Mouse (Mus musculus): ENCODE measurements around the gene Asic2. TPM values are rescaled to one million over a fixed set of nuclear protein-coding genes. Genes with fewer than 3 reads are reported as not detected.

The Asic2 gene
- polyA plus RNA-seq, 1 experiment: 1.0 TPM

GRCm38 (mm10) chr11:81497652-81498391, 470.4 kb downstream of the Asic2 start:
- 67% methylated on average over 9 of the region's 9 CpGs for WGBS
- no peak for DNase-seq (ENCODE audit: low read depth, low spot score)

- 44% methylated on average over 1 of the region's 1 CpGs for WGBS
- no peak for DNase-seq (ENCODE audit: low read depth, low spot score)
These were observed 471.8 kb downstream of the Asic2 start for GRCm38 (mm10) chr11:81496446-81496845.

- WGBS: 66% methylated on average over 5 of the region's 5 CpGs
These were observed 475.9 kb downstream of the Asic2 start for GRCm38 (mm10) chr11:81492351-81492750.

GRCm38 (mm10) chr11:81489144-81489735, 479.0 kb downstream of the Asic2 start:
- DNase-seq (ENCODE audit: low read depth, low spot score): no peak
- 59% methylated on average over 1 of the region's 1 CpGs for WGBS

More at GRCm38 (mm10) chr11:81492351-81492750, 475.9 kb downstream of the Asic2 start:
- no peak for DNase-seq (ENCODE audit: low read depth, low spot score)

GRCm38 (mm10) chr11:81488681-81489080, 479.6 kb downstream of the Asic2 start:
- WGBS: 85% methylated on average over 5 of the region's 5 CpGs
- no peak for DNase-seq (ENCODE audit: low read depth, low spot score)

GRCm38 (mm10) chr11:81486265-81486940, 481.9 kb downstream of the Asic2 start:
- WGBS: 18% methylated on average over 6 of the region's 6 CpGs
- no peak for DNase-seq (ENCODE audit: low read depth, low spot score)

GRCm38 (mm10) chr11:81481198-81481597, 487.1 kb downstream of the Asic2 start:
- WGBS: 44% methylated on average over 3 of the region's 3 CpGs
- no peak for DNase-seq (ENCODE audit: low read depth, low spot score)

GRCm38 (mm10) chr11:81476231-81476630, 492.0 kb downstream of the Asic2 start:
- DNase-seq (ENCODE audit: low read depth, low spot score): no peak

GRCm38 (mm10) chr11:81474121-81474520, 494.1 kb downstream of the Asic2 start:
- WGBS: 79% methylated on average over 2 of the region's 2 CpGs
- no peak for DNase-seq (ENCODE audit: low read depth, low spot score)

GRCm38 (mm10) chr11:81462199-81462598, 506.1 kb downstream of the Asic2 start:
- no peak for DNase-seq (ENCODE audit: low read depth, low spot score)
- WGBS: 13% methylated on average over 5 of the region's 5 CpGs

- no peak for DNase-seq (ENCODE audit: low read depth, low spot score)
- WGBS: 44% methylated on average over 4 of the region's 4 CpGs
These were observed 506.5 kb downstream of the Asic2 start for GRCm38 (mm10) chr11:81461748-81462147.

GRCm38 (mm10) chr11:81454921-81455320, 513.3 kb downstream of the Asic2 start:
- no peak for DNase-seq (ENCODE audit: low read depth, low spot score)
- WGBS: 75% methylated on average over 4 of the region's 4 CpGs

- WGBS: 43% methylated on average over 1 of the region's 1 CpGs
- DNase-seq (ENCODE audit: low read depth, low spot score): no peak
These were observed 514.1 kb downstream of the Asic2 start for GRCm38 (mm10) chr11:81454111-81454510.

GRCm38 (mm10) chr11:81449271-81449705, 519.0 kb downstream of the Asic2 start:
- no peak for DNase-seq (ENCODE audit: low read depth, low spot score)
- 28% methylated on average over 3 of the region's 3 CpGs for WGBS

- no peak for DNase-seq (ENCODE audit: low read depth, low spot score)
- WGBS: 72% methylated on average over 1 of the region's 1 CpGs
These were observed 521.9 kb downstream of the Asic2 start for GRCm38 (mm10) chr11:81446347-81446746.

GRCm38 (mm10) chr11:81426857-81427256, 541.4 kb downstream of the Asic2 start:
- no peak for DNase-seq (ENCODE audit: low read depth, low spot score)
- 58% methylated on average over 14 of the region's 14 CpGs for WGBS

- DNase-seq (ENCODE audit: low read depth, low spot score): no peak
- 60% methylated on average over 3 of the region's 3 CpGs for WGBS
These were observed 549.1 kb downstream of the Asic2 start for GRCm38 (mm10) chr11:81419112-81419511.

GRCm38 (mm10) chr11:81418027-81418426, 550.2 kb downstream of the Asic2 start:
- DNase-seq (ENCODE audit: low read depth, low spot score): no peak
- WGBS: 88% methylated on average over 4 of the region's 4 CpGs

GRCm38 (mm10) chr11:81416319-81416718, 551.9 kb downstream of the Asic2 start:
- 82% methylated on average over 6 of the region's 6 CpGs for WGBS

GRCm38 (mm10) chr11:81414596-81414995, 553.7 kb downstream of the Asic2 start:
- WGBS: 74% methylated on average over 2 of the region's 2 CpGs
- DNase-seq (ENCODE audit: low read depth, low spot score): no peak

More at GRCm38 (mm10) chr11:81416319-81416718, 551.9 kb downstream of the Asic2 start:
- no peak for DNase-seq (ENCODE audit: low read depth, low spot score)

- no peak for DNase-seq (ENCODE audit: low read depth, low spot score)
These were observed 557.0 kb downstream of the Asic2 start for GRCm38 (mm10) chr11:81411251-81411650.

More at GRCm38 (mm10) chr11:81411251-81411650, 557.0 kb downstream of the Asic2 start:
- 56% methylated on average over 4 of the region's 4 CpGs for WGBS

Measured in large intestine, adult 2 months (tissue).